Mouse (Mus musculus) liver, embryonic 12.5 days (tissue): ENCODE data around the gene Fam221b. TPM values are rescaled to one million over a fixed set of nuclear protein-coding genes. Genes with fewer than 3 reads are reported as not detected.

Source experiments
- microRNA-seq: library from miRNA; unstranded; fragments of <30 nt; microRNA quantifications from one replicate; pipeline ENCODE4, GENCODE M21; 2017
- polyA plus RNA-seq: library from polyadenylated mRNA; unstranded; fragments of >200 nt; fragmentation: Nextera tagmentation; extraction: Ambion mirVana; gene quantifications from 2 replicates; pipeline ENCODE4 v1.2.1, GENCODE M21; 2016

Gene Fam221b
- polyA plus RNA-seq, 1 experiment from 2014 or later: 1.8 TPM

Small RNA genes lying within 50 kb of the gene (microRNA-seq; reads per million reads assigned to microRNA genes)
- not detected for gene Gm25262

Other genes with a start within 250 kb of the Fam221b start
- gene Fam166b, start 240.0 kb downstream of the Fam221b start, polyA plus RNA-seq: not detected in 2 replicates
- 2.8 and 3.2 TPM in 2 replicates for gene Tesk1, start 227.2 kb downstream of the Fam221b start, polyA plus RNA-seq
- gene Cd72, start 214.5 kb downstream of the Fam221b start, polyA plus RNA-seq: 1.1 TPM in 2 replicates
- not detected in 2 replicates for gene Sit1, start 185.4 kb downstream of the Fam221b start, polyA plus RNA-seq
- gene Ccdc107, start 176.2 kb downstream of the Fam221b start, polyA plus RNA-seq: 38.3 and 40.0 TPM in 2 replicates
- gene Arhgef39, start 169.4 kb downstream of the Fam221b start, polyA plus RNA-seq: 32.6 and 35.8 TPM in 2 replicates
- 1.2 and 1.3 TPM in 2 replicates for gene Car9, start 162.2 kb downstream of the Fam221b start, polyA plus RNA-seq
- gene Tpm2, start 145.4 kb downstream of the Fam221b start, polyA plus RNA-seq: 27.9 and 29.9 TPM in 2 replicates
- gene Creb3, start 106.8 kb downstream of the Fam221b start, polyA plus RNA-seq: 17.9 and 19.7 TPM in 2 replicates
- gene Tln1, start 106.5 kb downstream of the Fam221b start, polyA plus RNA-seq: 73.3 and 75.5 TPM in 2 replicates
- gene Rgp1, start 90.4 kb downstream of the Fam221b start, polyA plus RNA-seq: 17.4 and 18.0 TPM in 2 replicates
- gene Gba2, start 90.3 kb downstream of the Fam221b start, polyA plus RNA-seq: 23.5 and 23.6 TPM in 2 replicates
- 1.1 TPM in 1 of 2 replicates, not detected in the other for gene Msmp, start 84.7 kb downstream of the Fam221b start, polyA plus RNA-seq
- 1.5 and 2.1 TPM in 2 replicates for gene Npr2, start 37.2 kb downstream of the Fam221b start, polyA plus RNA-seq
- 0.20 and 0.36 TPM in 2 replicates for gene Spag8, start 15.6 kb downstream of the Fam221b start, polyA plus RNA-seq
- 59.8 and 66.1 TPM in 2 replicates for gene Hint2, start 12.7 kb downstream of the Fam221b start, polyA plus RNA-seq
- gene Tmem8b, start 174 bp downstream of the Fam221b start, polyA plus RNA-seq: 0.44 and 0.53 TPM in 2 replicates
- gene Olfr70, start 31.7 kb upstream of the Fam221b start, polyA plus RNA-seq: not detected in 2 replicates
- not detected in 2 replicates for gene Olfr71, start 41.1 kb upstream of the Fam221b start, polyA plus RNA-seq
- gene Hrct1, start 58.0 kb upstream of the Fam221b start, polyA plus RNA-seq: 0.14 and 0.19 TPM in 2 replicates
- 0.02 TPM in 2 replicates for gene Spaar, start 60.9 kb upstream of the Fam221b start, polyA plus RNA-seq
- gene Olfr159, start 101.9 kb upstream of the Fam221b start, polyA plus RNA-seq: not detected in 2 replicates
- gene Olfr156, start 154.8 kb upstream of the Fam221b start, polyA plus RNA-seq: not detected in 2 replicates
- gene Olfr157, start 171.1 kb upstream of the Fam221b start, polyA plus RNA-seq: not detected in 2 replicates
- not detected in 2 replicates for gene Olfr155, start 182.4 kb upstream of the Fam221b start, polyA plus RNA-seq
- gene Reck, start 206.4 kb upstream of the Fam221b start, polyA plus RNA-seq: 5.3 and 5.8 TPM in 2 replicates